Mouse (Mus musculus): ENCODE measurements around the gene Smg7. TPM values are rescaled to one million over a fixed set of nuclear protein-coding genes. Genes with fewer than 3 reads are reported as not detected.
A peak's percentile ranks its signal among the peaks of the same experiment; 100 is the strongest.
"Not testable (repeated sequence)": the region's sequence is repeated elsewhere in the genome, so short reads cannot be mapped to it uniquely, and the experiment has no call there.

Smg7 gene
- polyA plus RNA-seq, 1 experiment from 2014 or later: 29.3 TPM

DNA sequence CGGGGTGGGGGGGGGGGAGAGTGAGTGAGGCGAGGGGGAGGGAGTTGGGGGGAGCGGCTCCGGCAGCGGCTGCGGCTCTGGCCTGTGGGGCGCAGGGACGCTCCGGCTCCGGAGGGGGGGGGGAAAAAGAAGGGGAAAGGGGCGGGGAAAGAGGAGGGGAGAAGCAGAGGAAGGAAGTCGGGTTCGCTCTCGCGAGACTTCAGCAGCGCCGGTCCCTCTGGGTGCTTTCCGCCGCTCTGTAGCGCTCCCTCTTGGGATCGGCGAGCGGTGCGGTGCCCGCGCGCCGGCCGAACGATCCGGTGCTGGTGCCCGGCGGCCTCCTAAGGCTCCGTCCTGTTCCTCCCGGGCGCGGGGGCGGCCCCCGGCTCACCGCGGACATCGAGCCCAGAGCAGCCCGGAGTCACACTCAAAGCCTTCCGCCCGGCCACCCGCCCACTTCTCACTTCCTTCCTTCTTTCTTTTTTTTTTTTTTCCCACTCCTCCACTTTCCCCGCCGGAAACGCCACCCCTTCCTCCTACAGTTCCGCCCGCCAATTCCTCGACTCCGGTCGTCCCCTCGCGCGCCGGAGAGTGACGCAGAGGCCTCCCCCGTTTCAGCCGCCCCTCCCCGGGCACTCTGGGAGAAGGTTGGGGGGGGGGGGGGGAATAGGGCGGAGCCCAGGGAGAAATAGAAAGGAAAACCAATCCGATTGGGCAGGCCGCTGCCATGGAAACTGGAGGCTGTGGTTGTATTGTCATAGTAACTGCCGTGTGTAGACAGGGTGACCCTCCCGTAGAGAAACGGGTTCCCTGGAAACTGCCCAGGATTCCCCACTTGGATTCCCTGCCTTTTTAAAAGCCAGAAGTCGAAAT, 445 bp upstream of the Smg7 start:
- Histone ChIP-seq H3K4me2 (replicated peaks) (peak overlapping the region; percentile 99), H3K27me3 (no peaks in the 10 kb centered on the region), H3K36me3 (no peaks in the 10 kb centered on the region), H3K4me3 (peak overlapping the region; percentile 91), H3K9ac (peak overlapping the region; percentile 96), H3K9me3 (no peaks in the 10 kb centered on the region), H3K4me1 (peaks cover 19% of the 10 kb centered on the region), H3K27ac (peak overlapping the region; percentile 98)
- ATAC-seq (ENCODE audit: low FRiP score, low read depth): peak; percentile 88
- under 1% methylated on average over 58 of the region's 69 CpGs for WGBS

GRCm38 (mm10) chr1:152901419-152901764, 1.1 kb downstream of the Smg7 start:
- 7% methylated on average over 6 of the region's 6 CpGs for WGBS
- peak overlapping the region; percentile 98; the same call in 1 of the 2 replicates for H3K27ac ChIP-seq

GRCm38 (mm10) chr1:152888086-152888485, 14.4 kb downstream of the Smg7 start:
- not testable (repeated sequence) for H3K27me3 ChIP-seq; H3K4me3 ChIP-seq; H3K4me2 ChIP-seq (replicated peaks); H3K9ac ChIP-seq; H3K9me3 ChIP-seq; ATAC-seq (ENCODE audit: low FRiP score, low read depth); H3K27ac ChIP-seq; H3K4me1 ChIP-seq; H3K36me3 ChIP-seq
- 93% methylated on average over 4 of the region's 5 CpGs for WGBS

More at GRCm38 (mm10) chr1:152901419-152901764, 1.1 kb downstream of the Smg7 start:
- H3K9me3 ChIP-seq: no peaks in the 10 kb centered on the region
- H3K36me3 ChIP-seq: no peaks in the 10 kb centered on the region
- peak overlapping the region; percentile 91 for H3K4me3 ChIP-seq
- H3K4me2 ChIP-seq (replicated peaks): peak overlapping the region; percentile 86
- no peak for ATAC-seq (ENCODE audit: low FRiP score, low read depth)
- H3K9ac ChIP-seq: peak overlapping the region; percentile 96
- peaks cover 19% of the 10 kb centered on the region for H3K4me1 ChIP-seq
- no peaks in the 10 kb centered on the region for H3K27me3 ChIP-seq

GRCm38 (mm10) chr1:152871031-152871430, 31.4 kb downstream of the Smg7 start:
- no peak for ATAC-seq (ENCODE audit: low FRiP score, low read depth)
- Histone ChIP-seq H3K4me1 (no peaks in the 10 kb centered on the region), H3K27ac (no peak overlapping the region), H3K9ac (no peak overlapping the region), H3K4me3 (no peak overlapping the region), H3K27me3 (no peaks in the 10 kb centered on the region), H3K4me2 (replicated peaks) (no peak overlapping the region), H3K9me3 (no peaks in the 10 kb centered on the region), H3K36me3 (peaks cover 27% of the 10 kb centered on the region)
- WGBS: 74% methylated on average over 3 of the region's 3 CpGs

- Histone ChIP-seq H3K4me3 (no peak overlapping the region), H3K27ac (no peak overlapping the region), H3K9me3 (no peaks in the 10 kb centered on the region), H3K27me3 (no peaks in the 10 kb centered on the region), H3K9ac (no peak overlapping the region), H3K4me2 (replicated peaks) (no peak overlapping the region), H3K36me3 (peaks cover 37% of the 10 kb centered on the region), H3K4me1 (no peaks in the 10 kb centered on the region)
- ATAC-seq (ENCODE audit: low FRiP score, low read depth): no peak
- WGBS: 91% methylated on average over 6 of the region's 6 CpGs
Observed at GRCm38 (mm10) chr1:152869901-152870300, 32.5 kb downstream of the Smg7 start.

DNA sequence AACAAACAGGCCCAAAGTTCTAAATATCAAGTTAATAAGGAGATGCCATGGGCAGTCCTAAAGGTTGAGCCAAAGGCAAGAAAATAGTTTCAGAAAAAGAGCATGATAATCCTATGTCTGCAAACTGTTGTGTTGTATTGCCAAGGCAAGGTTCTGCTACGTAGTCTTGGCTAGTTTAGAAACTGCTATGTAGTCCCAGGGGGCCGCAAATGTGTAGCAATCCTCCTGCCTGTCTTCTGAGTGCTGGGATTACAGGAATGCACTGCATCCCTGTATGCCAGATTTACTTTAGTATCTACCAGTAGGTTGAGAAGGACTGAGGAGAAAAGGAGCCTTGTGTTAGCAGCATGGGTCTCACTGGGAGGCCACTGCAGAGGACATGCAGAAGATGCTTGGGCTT, 55.6 kb downstream of the Smg7 start:
- Histone ChIP-seq H3K9me3 (no peaks in the 10 kb centered on the region), H3K4me1 (0 out of 2 replicates have a peak, but pooled peaks cover 5% of the 10 kb centered on the region), H3K27ac (no peak overlapping the region), H3K4me3 (no peak overlapping the region), H3K4me2 (replicated peaks) (no peak overlapping the region), H3K36me3 (peaks cover 83% of the 10 kb centered on the region), H3K9ac (no peak overlapping the region), H3K27me3 (no peaks in the 10 kb centered on the region)
- ATAC-seq (ENCODE audit: low FRiP score, low read depth): no peak
- WGBS: 94% methylated on average over 2 of the region's 2 CpGs

- Histone ChIP-seq H3K9me3 (no peaks in the 10 kb centered on the region), H3K27me3 (no peaks in the 10 kb centered on the region), H3K36me3 (peaks cover 87% of the 10 kb centered on the region), H3K4me1 (0 out of 2 replicates have a peak, but pooled peaks cover 5% of the 10 kb centered on the region), H3K4me3 (no peak overlapping the region), H3K9ac (no peak overlapping the region), H3K27ac (no peak overlapping the region), H3K4me2 (replicated peaks) (no peak overlapping the region)
- WGBS: 57% methylated on average over 3 of the region's 3 CpGs
- no peak; the same call in 1 of the 2 replicates for ATAC-seq (ENCODE audit: low FRiP score, low read depth)
Observed at GRCm38 (mm10) chr1:152845211-152845730, 57.2 kb downstream of the Smg7 start.

GRCm38 (mm10) chr1:152844634-152845033, 57.8 kb downstream of the Smg7 start:
- Histone ChIP-seq H3K27me3 (no peaks in the 10 kb centered on the region), H3K4me3 (no peak overlapping the region), H3K4me2 (replicated peaks) (no peak overlapping the region), H3K4me1 (0 out of 2 replicates have a peak, but pooled peaks cover 5% of the 10 kb centered on the region), H3K36me3 (peaks cover 91% of the 10 kb centered on the region), H3K9ac (no peak overlapping the region), H3K27ac (no peak overlapping the region), H3K9me3 (no peaks in the 10 kb centered on the region)
- 86% methylated on average over 1 of the region's 1 CpGs for WGBS
- ATAC-seq (ENCODE audit: low FRiP score, low read depth): no peak

- H3K4me2 ChIP-seq (replicated peaks): no peak overlapping the region
- H3K9ac ChIP-seq: no peak overlapping the region
- peaks cover 91% of the 10 kb centered on the region for H3K36me3 ChIP-seq
- no peak overlapping the region for H3K27ac ChIP-seq
- H3K4me1 ChIP-seq: 0 out of 2 replicates have a peak, but pooled peaks cover 5% of the 10 kb centered on the region
- 94% methylated on average over 2 of the region's 2 CpGs for WGBS
- H3K27me3 ChIP-seq: no peaks in the 10 kb centered on the region
- H3K4me3 ChIP-seq: no peak overlapping the region
- ATAC-seq (ENCODE audit: low FRiP score, low read depth): no peak
- H3K9me3 ChIP-seq: no peaks in the 10 kb centered on the region
Observed at GRCm38 (mm10) chr1:152841057-152841456, 61.4 kb downstream of the Smg7 start.

GRCm38 (mm10) chr1:152840343-152840742, 62.1 kb downstream of the Smg7 start:
- no peak overlapping the region for H3K4me2 ChIP-seq (replicated peaks)
- 90% methylated on average over 3 of the region's 3 CpGs for WGBS

GRCm38 (mm10) chr1:152838841-152839240, 63.6 kb downstream of the Smg7 start:
- WGBS: 92% methylated on average over 12 of the region's 12 CpGs
- no peaks in the 10 kb centered on the region for H3K27me3 ChIP-seq
- H3K4me1 ChIP-seq: no peaks in the 10 kb centered on the region
- H3K9ac ChIP-seq: no peak overlapping the region
- ATAC-seq (ENCODE audit: low FRiP score, low read depth): no peak
- no peaks in the 10 kb centered on the region for H3K9me3 ChIP-seq
- no peak overlapping the region for H3K27ac ChIP-seq
- no peak overlapping the region for H3K4me2 ChIP-seq (replicated peaks)
- peaks cover 77% of the 10 kb centered on the region for H3K36me3 ChIP-seq
- no peak overlapping the region for H3K4me3 ChIP-seq

More at GRCm38 (mm10) chr1:152840343-152840742, 62.1 kb downstream of the Smg7 start:
- Histone ChIP-seq H3K4me1 (0 out of 2 replicates have a peak, but pooled peaks cover 3% of the 10 kb centered on the region), H3K4me3 (no peak overlapping the region), H3K27ac (no peak overlapping the region), H3K9me3 (no peaks in the 10 kb centered on the region), H3K9ac (no peak overlapping the region), H3K27me3 (no peaks in the 10 kb centered on the region), H3K36me3 (peaks cover 89% of the 10 kb centered on the region)
- ATAC-seq (ENCODE audit: low FRiP score, low read depth): no peak

DNA sequence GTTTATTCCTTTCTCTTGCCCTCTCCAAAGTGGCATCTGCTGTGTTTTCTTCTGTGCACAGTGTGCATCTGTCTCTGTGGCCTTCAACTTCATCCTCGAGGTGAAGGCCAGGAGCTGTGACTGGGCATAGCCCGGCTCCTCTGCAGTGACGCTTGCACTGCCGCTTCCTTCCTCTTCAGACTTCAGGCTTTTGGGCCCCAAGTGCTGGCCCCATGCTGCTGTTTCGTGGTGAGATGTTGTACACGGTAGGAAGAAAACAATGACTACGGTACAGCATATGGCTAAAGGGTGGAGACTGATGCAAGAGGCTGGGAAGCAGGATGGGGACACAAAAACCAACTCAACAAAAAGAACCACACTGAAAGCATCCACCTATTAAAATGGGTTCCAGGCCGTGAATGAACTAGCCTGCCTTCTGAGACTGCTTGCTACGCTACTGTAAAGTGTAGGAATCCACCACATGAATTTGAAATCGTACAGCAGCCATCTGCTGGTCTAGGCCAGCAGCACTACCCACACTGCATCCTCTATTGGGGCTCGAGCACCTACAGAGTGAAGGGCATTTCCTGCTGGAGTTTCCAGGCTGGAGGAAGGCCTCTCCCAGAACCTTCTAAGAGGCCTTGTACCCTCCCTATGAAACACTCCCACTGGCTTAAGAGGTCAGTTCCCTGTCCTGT, 64.3 kb downstream of the Smg7 start:
- H3K9me3 ChIP-seq: no peaks in the 10 kb centered on the region
- no peak overlapping the region for H3K4me2 ChIP-seq (replicated peaks)
- no peak overlapping the region for H3K9ac ChIP-seq
- no peaks in the 10 kb centered on the region for H3K27me3 ChIP-seq
- no peaks in the 10 kb centered on the region for H3K4me1 ChIP-seq
- H3K36me3 ChIP-seq: peaks cover 71% of the 10 kb centered on the region
- H3K4me3 ChIP-seq: no peak overlapping the region
- 86% methylated on average over 11 of the region's 11 CpGs for WGBS
- no peak overlapping the region for H3K27ac ChIP-seq
- no peak for ATAC-seq (ENCODE audit: low FRiP score, low read depth)

Data from limb, embryonic 13.5 days (tissue).